Mouse (Mus musculus): ENCODE results near the gene C030005K15Rik. TPM values are rescaled to one million over a fixed set of nuclear protein-coding genes. Genes with fewer than 3 reads are reported as not detected.
"Not testable (repeated sequence)": the region's sequence is repeated elsewhere in the genome, so short reads cannot be mapped to it uniquely, and the experiment has no call there.

Gene C030005K15Rik
- under 1 TPM in 1 of 2 experiments, not detected in 1; 0.23 TPM for total RNA-seq (2021)
- long read RNA-seq, experiment 1, result 0 reads
- long read RNA-seq, experiment 2, result 0 reads

DNA sequence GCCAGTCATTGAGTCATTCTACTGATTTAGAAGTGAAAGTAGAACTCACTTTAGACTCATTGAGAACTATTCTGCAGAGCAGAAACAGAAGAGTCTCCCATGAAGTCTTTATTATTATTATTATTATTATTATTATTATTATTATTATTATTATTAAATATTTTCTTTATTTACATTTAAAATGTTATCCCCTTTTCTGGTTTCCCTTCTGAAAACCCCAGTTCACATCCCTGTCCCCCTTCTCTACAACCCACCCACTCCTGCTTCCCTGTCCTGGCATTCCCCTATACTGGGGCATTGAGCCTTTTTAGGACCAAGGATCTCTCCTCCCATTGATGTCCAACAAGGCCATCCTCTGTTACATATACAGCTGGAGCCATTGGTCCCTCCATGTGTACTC is at the start of gene C030005K15Rik:
Gene C030005K15Rik (minus strand): TSS at position 101 of the 400 bp plus-strand sequence.
- intact Hi-C loops (cut with DNase I); DNase-seq (ENCODE audit: low spot score in 2 of 2): not testable (repeated sequence)

DNA sequence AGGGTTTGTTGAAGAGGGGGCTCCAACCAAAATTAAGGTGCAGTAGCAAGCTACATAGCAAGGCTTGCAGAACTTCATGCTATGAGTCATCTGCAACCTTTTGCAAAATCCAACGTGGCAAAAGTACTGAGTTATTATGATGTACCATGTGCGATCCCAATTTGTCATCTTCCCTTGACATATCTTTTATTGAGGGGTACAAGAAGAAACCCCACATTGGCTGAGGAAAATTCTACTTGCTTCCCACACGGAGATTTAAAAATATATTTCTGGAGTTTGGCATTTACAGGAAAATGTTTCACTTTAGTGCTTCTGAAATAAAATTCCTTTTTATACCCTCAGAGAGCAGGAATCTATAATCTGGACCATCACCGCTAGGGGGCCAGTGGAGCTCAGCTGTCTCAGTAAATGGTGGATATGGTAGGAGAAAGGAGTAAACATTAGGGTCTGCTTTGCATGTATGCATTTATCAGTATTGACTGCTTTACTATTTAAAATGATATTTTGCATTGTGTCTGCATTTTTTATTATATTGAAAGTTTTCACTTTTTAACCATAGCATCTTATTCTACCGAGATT is 41.7 kb upstream of the C030005K15Rik start:
- intact Hi-C loops (cut with DNase I), result no loop called here
- DNase-seq (ENCODE audit: low spot score in 2 of 2), result peak; percentile 38 to 63

DNA sequence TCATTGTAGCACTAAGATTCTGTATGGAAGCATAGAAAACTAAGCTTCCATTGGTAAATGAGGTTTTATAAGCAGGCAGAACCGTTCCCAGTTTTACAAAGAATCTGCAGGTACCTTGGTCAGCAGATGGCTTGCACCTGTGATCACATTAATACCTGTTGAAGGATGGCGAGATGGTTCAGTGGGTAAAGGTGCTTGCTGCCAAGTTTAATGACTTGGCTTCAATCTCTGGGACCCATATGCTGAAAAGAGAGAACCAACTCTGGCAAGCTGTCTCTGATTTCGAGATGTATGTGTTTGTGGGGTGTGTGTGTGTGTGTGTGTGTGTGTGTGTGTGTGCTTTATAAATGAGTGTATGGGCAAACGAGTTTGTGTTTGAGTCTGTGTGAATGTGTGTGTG is 27.3 kb upstream of the C030005K15Rik start:
- intact Hi-C loops (cut with DNase I), result no loop called here

DNA sequence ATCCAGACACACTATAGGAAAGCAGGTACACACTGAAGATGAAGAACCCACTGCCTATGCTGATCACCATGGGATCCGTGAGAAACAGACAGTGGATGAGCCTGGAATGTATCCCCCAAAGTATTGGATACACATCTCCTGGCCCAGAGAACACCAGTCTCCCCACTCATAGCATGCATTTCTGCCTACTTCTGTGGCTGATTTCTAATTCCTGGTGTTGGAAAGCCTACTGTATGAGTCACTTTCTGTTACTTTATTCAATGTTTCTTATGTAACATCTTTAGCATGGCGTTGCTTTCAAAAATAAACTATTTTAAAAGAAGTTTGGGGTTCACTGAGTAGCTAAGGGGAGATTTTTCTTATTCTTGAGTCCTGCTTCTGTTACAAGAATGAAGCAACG is 20.7 kb upstream of the C030005K15Rik start:
- DNase-seq (ENCODE audit: low spot score in 2 of 2), result no peak
- intact Hi-C loops (cut with DNase I), result no loop called here

More for the DNA sequence above, 27.3 kb upstream of the C030005K15Rik start:
- DNase-seq (ENCODE audit: low spot score in 2 of 2), result no peak

DNA sequence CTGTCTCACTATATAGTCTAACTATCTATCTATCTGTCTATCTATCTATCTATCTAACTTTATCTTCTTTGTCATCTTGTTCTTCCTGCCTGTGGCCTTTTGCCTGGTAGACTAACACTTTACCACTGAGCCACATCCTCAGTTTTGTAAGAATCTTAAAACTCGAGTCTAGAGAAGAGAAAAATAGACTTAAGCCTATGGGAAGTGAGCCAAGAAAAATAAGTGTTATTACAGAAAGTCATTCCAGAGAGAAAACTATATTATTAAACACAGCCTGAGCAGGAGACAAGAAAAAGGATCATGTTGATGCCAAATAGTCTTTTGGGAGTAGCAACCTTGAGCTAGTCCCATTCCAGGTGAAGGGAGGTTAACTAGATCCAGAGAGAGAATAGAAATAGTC is 626 bp downstream of the C030005K15Rik start:
- intact Hi-C loops (cut with DNase I), result no loop called here
- DNase-seq (ENCODE audit: low spot score in 2 of 2), result no peak

DNA sequence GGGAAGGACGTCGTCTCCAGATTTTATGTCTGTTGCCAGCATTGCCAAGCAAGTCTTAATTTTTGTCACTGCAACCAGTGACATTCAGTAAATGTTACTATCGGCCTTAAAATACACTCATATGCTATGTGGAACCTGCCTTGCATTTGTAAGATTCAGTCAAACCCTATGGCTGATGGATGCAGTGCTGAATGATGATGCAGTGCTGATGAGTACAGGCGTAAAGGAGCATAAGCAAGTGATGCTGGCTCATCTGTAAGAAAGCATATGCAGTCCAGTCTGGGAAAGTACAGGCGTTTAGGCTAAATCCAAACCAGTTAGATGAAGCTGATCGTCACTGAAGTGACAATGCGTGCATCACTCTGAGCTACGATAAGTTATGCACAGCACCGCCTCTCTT is 3.8 kb downstream of the C030005K15Rik start:
- no peak for DNase-seq (ENCODE audit: low spot score in 2 of 2)
- intact Hi-C loops (cut with DNase I), result no loop called here

DNA sequence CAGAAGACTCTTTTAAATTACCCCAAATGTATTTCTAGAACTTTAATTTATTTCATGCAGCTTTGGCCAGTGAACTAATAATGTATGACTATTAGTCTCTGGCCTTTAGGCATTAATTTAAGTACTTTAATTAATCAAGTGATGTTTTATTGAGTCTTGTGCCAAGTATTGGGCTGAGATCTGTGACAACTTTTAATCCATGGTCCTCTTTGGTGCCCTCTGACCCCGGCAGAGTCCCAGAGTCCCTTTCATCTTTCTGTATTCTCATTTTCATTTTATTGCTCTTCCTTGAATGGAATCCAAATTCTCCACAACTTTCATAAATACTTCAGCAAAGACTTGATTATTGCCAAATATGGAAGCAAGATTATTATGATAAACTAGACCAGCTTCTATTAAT is 5.9 kb downstream of the C030005K15Rik start:
- intact Hi-C loops (cut with DNase I), result no loop called here

DNA sequence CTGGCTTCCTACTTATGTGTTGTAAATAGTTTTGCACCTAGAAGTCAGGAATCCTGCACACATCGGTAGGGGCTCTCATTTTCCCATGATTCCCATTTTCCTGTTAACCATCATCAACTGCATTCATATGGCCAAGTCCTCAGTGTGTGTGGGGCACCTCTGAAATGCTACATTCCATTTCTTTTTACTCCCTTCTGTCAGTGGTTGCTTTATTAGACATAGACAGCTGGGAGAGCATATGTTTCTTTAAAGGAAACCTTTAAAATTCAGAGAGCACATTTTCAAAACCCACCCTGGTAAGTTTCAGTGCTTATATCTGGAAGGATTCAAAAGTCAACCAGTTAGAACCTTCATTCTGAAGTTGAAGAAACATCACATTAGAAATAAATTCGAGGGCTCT is 8.5 kb downstream of the C030005K15Rik start:
- intact Hi-C loops (cut with DNase I), result loop anchor here (5.0 to 10.0 kb wide), 2 partner anchors 907 to 1194 kb away; partner anchors contain the start of gene Atp2b1
- peak in 1 of 2 experiments; percentile 15 for DNase-seq (ENCODE audit: low spot score in 2 of 2)

More for the DNA sequence above, 5.9 kb downstream of the C030005K15Rik start:
- no peak for DNase-seq (ENCODE audit: low spot score in 2 of 2)

DNA sequence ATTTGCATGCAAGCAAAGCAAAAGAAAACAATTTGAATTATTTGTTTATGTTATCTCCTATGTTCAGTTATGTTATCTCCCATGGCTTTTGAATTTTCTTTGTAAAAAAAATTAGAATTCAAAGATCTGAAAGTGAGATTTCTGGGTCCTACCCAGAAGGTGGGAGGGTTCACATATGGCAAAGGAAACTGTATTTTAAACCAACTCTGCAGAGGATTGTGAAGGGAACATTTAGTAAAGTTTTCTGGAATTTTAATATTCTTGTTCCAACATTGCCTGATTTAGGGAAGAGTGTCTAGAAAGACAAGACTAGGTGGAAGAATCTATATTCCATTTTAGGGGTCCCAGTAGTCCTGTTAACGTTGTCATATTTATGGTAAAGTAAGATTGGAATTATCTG is 9.3 kb downstream of the C030005K15Rik start:
- DNase-seq (ENCODE audit: low spot score in 2 of 2), result no peak
- intact Hi-C loops (cut with DNase I), result loop anchor here (5.0 to 10.0 kb wide), 2 partner anchors 908 to 1195 kb away; partner anchors contain the start of gene Atp2b1

DNA sequence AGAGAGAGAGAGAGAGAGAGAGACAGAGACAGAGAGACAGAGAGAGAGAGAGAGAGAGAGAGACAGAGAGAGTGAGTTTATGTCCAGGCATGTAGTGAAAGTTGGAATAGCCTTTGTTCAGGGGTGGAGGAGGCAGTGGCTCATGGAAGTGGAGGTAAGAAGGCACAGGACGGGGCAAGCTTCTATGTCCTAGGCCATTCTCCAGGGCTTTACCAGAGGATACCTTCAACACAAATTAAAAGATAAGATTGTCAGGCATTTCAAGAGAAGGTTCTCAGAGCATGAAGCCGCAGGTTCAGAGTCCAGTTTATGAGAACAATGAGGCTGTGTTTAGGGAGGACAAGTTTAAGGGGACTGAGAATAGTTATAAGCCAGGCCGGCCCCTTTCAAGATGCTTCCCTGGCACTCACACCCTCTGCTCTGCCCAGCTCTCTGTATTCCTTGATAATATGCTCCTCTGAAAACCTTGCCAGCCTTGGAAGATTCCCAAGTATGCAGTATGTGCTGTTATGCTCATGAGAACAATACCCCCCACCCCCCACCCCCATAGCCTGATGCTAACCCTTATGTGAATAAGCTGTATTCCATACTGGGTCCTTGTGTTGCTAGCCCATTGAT is 11.2 kb downstream of the C030005K15Rik start:
- intact Hi-C loops (cut with DNase I), result loop anchor here (5.0 to 10.0 kb wide), 2 partner anchors 909 to 1197 kb away; partner anchors contain the start of gene Atp2b1
- DNase-seq (ENCODE audit: low spot score in 2 of 2), result no peak

DNA sequence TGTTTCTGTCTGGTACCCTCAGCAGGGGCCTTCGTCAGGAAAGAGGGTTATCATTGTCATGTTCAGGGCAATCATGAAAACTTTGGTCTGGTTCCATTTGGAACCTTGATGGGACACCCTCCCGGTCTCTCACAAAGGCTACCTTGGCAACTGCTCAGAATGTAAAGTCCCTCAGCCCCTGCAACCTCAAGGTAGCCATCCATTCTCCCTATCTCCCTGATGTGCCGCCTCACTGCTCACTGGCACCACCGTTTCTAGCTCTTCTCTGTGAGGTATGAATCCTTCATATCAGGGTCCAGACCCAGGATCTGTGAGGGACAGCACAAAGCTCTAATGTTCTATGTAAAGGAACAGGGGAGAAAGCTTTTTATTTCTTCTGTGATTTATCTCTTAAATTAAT is 12.0 kb downstream of the C030005K15Rik start:
- intact Hi-C loops (cut with DNase I), result loop anchor here (5.0 to 10.0 kb wide), 2 partner anchors 910 to 1373 kb away; no protein-coding TSS in a partner anchor

DNA sequence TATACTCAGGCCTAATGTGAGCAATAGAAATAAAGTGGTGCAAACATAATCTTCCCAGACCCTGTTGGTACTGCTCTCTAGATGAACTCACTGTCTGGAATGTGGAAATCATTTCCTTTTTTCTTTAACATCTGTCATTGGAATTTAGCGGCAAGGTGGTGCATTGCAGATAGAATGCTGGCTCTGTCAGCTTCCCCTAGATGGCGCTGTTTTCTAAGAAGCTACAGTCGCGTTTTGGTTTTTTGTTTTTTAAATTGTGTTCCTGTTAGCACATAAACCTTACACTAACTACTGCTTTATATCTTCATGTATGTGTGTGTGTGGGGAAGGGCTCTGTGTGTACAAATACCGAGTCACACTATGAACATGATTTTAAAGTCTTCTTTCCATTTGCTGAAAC is 13.9 kb downstream of the C030005K15Rik start:
- intact Hi-C loops (cut with DNase I), result loop anchor here (5.0 to 10.0 kb wide), 2 partner anchors 912 to 1375 kb away; no protein-coding TSS in a partner anchor

More for the DNA sequence above, 12.0 kb downstream of the C030005K15Rik start:
- no peak for DNase-seq (ENCODE audit: low spot score in 2 of 2)

DNA sequence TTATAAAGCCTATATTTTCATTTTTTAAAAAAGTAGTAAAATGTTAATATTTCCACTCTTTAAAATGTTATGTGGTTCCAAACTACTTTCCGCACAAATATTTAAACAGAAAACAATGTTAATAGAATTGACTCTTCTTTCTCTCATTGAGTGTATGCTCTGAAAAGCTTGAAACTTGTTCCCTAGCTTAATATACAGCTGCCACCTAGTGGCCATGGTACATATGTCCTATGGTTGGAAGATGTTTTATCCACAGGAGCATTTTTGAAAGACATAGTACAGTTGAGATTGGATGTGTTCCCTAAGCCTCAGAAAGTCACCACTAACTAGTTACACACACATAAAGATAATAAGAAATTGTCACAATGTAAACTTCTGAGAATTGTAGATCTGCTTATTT is 22.0 kb downstream of the C030005K15Rik start:
- peak; percentile 48 for DNase-seq (ENCODE audit: low spot score in 2 of 2)
- intact Hi-C loops (cut with DNase I), result no loop called here

More for the DNA sequence above, 13.9 kb downstream of the C030005K15Rik start:
- peak; percentile 26 to 52 for DNase-seq (ENCODE audit: low spot score in 2 of 2)

DNA sequence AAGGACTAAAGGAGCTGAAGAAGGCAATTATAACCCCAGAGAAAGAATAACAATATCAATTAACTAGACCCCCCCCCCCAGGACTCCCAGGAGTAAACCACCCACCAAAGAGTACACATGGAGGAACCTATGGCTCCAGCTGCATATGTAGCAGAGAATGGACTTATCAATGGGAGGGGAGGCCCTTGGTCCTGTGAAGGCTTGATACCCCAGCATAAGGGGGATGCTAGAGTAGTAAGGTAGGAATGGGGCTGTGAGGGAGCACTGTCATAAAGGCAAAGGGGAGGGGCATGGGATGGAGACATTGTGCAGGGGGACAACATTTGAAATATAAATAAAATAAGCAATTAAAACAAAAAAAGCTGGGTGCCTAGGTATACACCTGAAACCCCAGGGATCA is 24.2 kb downstream of the C030005K15Rik start:
- intact Hi-C loops (cut with DNase I), result no loop called here
- no peak for DNase-seq (ENCODE audit: low spot score in 2 of 2)

DNA sequence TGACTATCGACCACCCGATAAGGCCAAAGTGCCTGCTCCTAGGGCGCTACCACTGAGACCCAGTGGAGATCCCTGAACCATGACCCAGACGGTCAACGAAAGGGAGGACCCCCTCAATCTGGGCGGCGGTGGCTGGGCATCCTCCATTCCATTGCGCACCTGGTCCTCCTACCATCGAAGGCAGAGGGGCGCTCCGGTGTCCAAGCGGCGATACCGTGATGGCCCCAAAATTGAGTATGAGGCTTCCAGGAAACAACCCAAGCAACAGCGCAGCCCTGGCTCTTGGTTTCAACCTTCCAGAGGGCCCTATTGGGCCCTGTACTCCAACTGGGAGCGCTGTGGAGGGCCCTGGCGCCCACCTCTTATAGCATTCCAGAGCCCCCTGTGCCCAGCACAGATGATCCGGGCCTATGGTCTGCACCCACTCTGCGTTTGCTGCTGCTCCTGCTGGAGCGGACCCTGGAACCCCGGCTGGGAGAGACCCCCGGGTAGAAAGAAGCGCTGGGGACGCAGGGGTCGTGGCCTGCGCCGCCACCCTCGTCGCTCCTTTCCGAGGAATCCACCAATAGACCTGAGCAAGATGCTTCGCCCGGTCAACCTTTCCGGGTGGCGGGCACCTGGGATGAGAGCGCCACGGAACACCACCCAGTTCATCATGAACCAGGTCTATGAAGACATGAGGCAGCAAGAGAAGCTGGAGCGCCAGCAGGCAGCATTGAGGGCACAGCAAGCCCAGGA is 33.0 kb downstream of the C030005K15Rik start:
- intact Hi-C loops (cut with DNase I), result no loop called here

DNA sequence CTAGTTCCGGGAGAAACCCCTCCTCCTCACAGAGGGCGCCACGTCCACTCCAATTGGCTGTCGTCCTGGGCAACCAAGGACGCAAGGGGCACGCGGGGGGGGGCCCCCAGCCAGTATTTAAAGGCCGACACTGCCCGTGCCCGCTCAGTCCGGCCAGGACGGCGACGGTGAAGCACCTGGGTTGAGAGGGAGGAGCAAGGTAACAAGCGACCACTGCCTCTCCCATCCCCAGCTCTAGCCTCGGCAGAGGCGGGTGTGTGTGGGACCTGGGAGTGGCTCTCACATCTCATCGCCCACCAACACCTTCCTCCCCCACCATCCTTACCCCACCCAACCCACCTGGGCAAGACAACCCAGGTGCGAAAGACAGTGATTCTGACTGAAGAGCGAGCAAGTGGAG is 33.6 kb downstream of the C030005K15Rik start, which contains the start of gene Ccer1:
Gene Ccer1 (plus strand): TSS at position 147 of the 400 bp plus-strand sequence.
- intact Hi-C loops (cut with DNase I), result no loop called here
- no peak for DNase-seq (ENCODE audit: low spot score in 2 of 2)

More for the DNA sequence above, 33.0 kb downstream of the C030005K15Rik start:
- DNase-seq (ENCODE audit: low spot score in 2 of 2), result no peak

DNA sequence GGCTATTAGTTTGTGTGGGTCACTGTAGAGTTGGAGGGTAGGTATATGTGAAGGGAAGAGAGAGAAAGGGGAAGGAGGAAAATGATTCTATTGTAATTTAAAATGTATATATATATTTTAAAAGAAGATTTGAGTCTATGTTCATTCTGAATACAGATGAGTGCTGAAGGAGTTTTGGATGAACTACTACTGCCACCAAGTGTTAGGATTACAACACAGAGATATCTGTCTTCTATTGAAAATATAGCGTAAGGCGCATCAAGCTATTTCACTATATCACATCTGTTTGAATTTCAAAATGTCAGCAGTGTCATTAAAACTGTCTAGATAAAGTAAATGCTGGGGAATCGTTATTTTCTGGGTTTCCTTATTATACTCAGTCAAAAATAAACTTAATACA is 37.1 kb downstream of the C030005K15Rik start:
- intact Hi-C loops (cut with DNase I), result loop anchor here (2.0 to 10.0 kb wide), 3 partner anchors 312 to 1555 kb away; partner anchors contain the start of gene Gm5426
- DNase-seq (ENCODE audit: low spot score in 2 of 2), result peak in 1 of 2 experiments; percentile 29

DNA sequence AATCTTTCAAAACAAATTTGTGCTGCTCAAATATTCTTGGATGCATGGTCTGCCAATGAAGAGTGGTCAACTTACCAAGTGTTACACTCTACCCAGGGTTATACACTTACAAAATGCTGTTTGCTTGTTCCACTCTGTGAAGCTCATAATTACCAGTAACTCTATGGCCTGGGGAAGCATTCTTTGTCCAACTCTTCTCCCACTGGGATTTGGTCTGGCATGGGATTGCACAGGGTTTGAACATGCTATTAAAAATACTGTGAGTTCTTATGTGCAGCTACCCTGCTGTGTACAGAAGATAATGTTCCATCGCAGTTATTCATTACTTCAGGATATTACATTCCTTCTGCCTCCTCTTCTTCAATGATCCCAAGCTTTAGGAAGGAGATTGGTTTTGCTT is 39.4 kb downstream of the C030005K15Rik start:
- intact Hi-C loops (cut with DNase I), result loop anchor here (5.0 to 10.0 kb wide), 2 partner anchors 310 to 1552 kb away; partner anchors contain the start of gene Gm5426
- no peak for DNase-seq (ENCODE audit: low spot score in 2 of 2)

DNA sequence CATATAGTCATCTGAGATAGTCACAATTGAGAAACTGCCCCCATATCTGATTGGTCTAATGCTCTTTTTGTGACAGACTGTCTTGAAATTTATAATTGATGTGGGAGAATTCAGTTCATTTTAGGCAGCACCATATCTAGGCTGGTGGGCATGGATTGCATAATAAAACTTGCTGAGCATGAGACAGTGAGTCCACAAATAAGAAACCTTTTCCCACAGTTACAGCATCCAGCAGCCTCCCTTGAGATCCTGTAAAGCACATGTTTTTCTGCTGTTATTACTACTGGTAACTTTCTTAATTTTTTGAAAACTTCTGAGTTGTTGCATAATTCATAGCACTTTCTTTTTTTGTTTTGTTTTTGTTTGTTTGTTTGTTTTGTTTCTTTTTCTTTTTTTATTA is 43.6 kb downstream of the C030005K15Rik start:
- intact Hi-C loops (cut with DNase I), result loop anchor here (10.0 kb wide), 1 partner anchor 1548 kb away; the partner anchor contains the start of gene Gm5426
- DNase-seq (ENCODE audit: low spot score in 2 of 2), result no peak

Data from left cerebral cortex, postnatal 14 days (tissue).